Mouse (Mus musculus) intestine, embryonic 15.5 days (tissue): ENCODE data around the gene Fbxo33. TPM values are rescaled to one million over a fixed set of nuclear protein-coding genes. Genes with fewer than 3 reads are reported as not detected.

ENCODE experiments used
- ATAC-seq: fragments of 200-750 bp; cut with Nextera tagmentation; 2 replicates; pipeline ENCODE4 v1.8.0; 2017; ENCODE audit warnings: moderate TSS enrichment, moderate library complexity
- H3K27ac ChIP-seq: fragments of 300-500 bp; sonication (generic); 2 replicates; pipeline ENCODE4 v1.5.1; 2015; ENCODE audit warnings: mild to moderate bottlenecking, inconsistent platforms
- H3K27me3 ChIP-seq: fragments of 300-500 bp; sonication (generic); replicated peaks from 2 replicates; pipeline ENCODE4 v1.6.1; 2015; ENCODE audit warnings: inconsistent platforms
- H3K36me3 ChIP-seq: fragments of 300-500 bp; sonication (generic); 2 replicates; pipeline ENCODE4 v1.6.1; 2015; ENCODE audit warnings: inconsistent platforms
- H3K4me1 ChIP-seq: fragments of 300-500 bp; sonication (generic); replicated peaks from 2 replicates; pipeline ENCODE4 v1.6.1; 2015; ENCODE audit warnings: inconsistent platforms
- H3K4me2 ChIP-seq: fragments of 300-500 bp; sonication (generic); replicated peaks from 2 replicates; pipeline ENCODE4 v1.6.1; 2015; ENCODE audit warnings: mild to moderate bottlenecking, inconsistent platforms
- H3K4me3 ChIP-seq: fragments of 300-500 bp; sonication (generic); replicated peaks from 2 replicates; pipeline ENCODE4 v1.5.1; 2015; ENCODE audit warnings: inconsistent platforms
- H3K9ac ChIP-seq: fragments of 300-500 bp; sonication (generic); 2 replicates; pipeline ENCODE4 v1.6.1; 2015; ENCODE audit warnings: inconsistent platforms
- H3K9me3 ChIP-seq: fragments of 300-500 bp; sonication (generic); 2 replicates; pipeline ENCODE4 v1.6.1; 2016; ENCODE audit warnings: inconsistent platforms
- WGBS: fragments of 180-500 bp; shearing (Covaris S2); methylation state at CpG from one replicate; pipeline ENCODE4 v1.1.7; 2015; 5-methylcytosine and 5-hydroxymethylcytosine counted together
- polyA plus RNA-seq: library from polyadenylated mRNA; unstranded; fragments of >200 nt; fragmentation: Nextera tagmentation; extraction: Ambion mirVana; gene quantifications from 2 replicates; pipeline ENCODE4 v1.2.1, GENCODE M21; 2015

The Fbxo33 gene
- polyA plus RNA-seq, 1 experiment from 2014 or later, result 8.9 TPM

DNA sequence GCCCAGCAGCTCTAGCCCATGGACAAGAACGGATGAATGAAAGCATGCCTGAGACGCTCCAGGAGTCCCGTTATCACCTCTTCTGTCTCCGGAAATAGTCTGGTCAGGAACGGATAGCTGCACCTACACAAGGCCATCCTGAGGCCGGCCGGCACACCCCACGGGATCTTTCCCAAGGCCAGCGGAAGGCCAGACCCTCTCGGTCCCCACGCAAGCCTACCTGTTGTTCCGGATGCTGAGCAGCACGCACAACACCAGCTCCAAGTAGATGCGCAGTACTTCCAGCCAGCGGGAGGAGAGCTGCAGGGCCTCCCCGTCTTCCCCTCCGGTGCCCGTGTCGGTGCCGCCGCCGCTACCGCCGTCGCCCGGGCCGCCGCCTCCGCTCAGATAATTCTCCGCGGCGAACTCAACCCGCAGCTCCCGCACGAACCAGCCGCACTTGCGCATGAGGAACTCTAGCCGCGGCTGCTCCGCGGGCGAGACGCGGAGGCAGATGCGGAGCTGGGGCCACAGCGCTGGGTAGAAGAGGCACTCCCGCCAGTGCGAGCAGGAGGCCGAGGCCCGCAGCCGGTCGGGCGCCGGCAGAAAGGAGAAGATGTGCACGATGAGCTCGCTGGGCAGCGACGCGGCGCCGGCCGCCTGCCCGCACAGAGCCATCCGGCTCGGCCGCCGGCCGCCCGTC, 744 bp downstream of the Fbxo33 start:
- H3K36me3 ChIP-seq, result no peaks in the 10 kb centered on the region
- peaks cover 5% of the 10 kb centered on the region; the same call in 1 of the 2 replicates for H3K4me1 ChIP-seq
- ATAC-seq, result peak; percentile 1
- no peaks in the 10 kb centered on the region for H3K9me3 ChIP-seq
- under 1% methylated on average over 62 of the region's 69 CpGs for WGBS
- H3K27ac ChIP-seq, result peak overlapping the region; percentile 93
- H3K4me2 ChIP-seq, result peak overlapping the region; percentile 88
- peak overlapping the region; percentile 97 for H3K4me3 ChIP-seq
- H3K9ac ChIP-seq, result peak overlapping the region; percentile 87
- H3K27me3 ChIP-seq, result no peaks in the 10 kb centered on the region

- no peak overlapping the region for H3K4me2 ChIP-seq
- no peak for ATAC-seq
- H3K4me3 ChIP-seq, result no peak overlapping the region
Measured at GRCm38 (mm10) chr12:59217331-59217730, 2.2 kb downstream of the Fbxo33 start.

GRCm38 (mm10) chr12:59216676-59217266, 2.8 kb downstream of the Fbxo33 start:
- H3K9me3 ChIP-seq, result no peaks in the 10 kb centered on the region
- H3K36me3 ChIP-seq, result no peaks in the 10 kb centered on the region
- WGBS, result 73% methylated on average over 6 of the region's 6 CpGs
- ATAC-seq, result no peak
- H3K4me2 ChIP-seq, result no peak overlapping the region
- H3K4me3 ChIP-seq, result no peak overlapping the region
- H3K27ac ChIP-seq, result no peak overlapping the region
- peaks cover 5% of the 10 kb centered on the region; the same call in 1 of the 2 replicates for H3K4me1 ChIP-seq
- no peaks in the 10 kb centered on the region for H3K27me3 ChIP-seq
- no peak overlapping the region for H3K9ac ChIP-seq

More at GRCm38 (mm10) chr12:59217331-59217730, 2.2 kb downstream of the Fbxo33 start:
- no peaks in the 10 kb centered on the region for H3K9me3 ChIP-seq
- H3K9ac ChIP-seq, result no peak overlapping the region
- peaks cover 5% of the 10 kb centered on the region; the same call in 1 of the 2 replicates for H3K4me1 ChIP-seq
- no peak overlapping the region for H3K27ac ChIP-seq
- H3K36me3 ChIP-seq, result no peaks in the 10 kb centered on the region
- WGBS, result 76% methylated on average over 3 of the region's 3 CpGs
- no peaks in the 10 kb centered on the region for H3K27me3 ChIP-seq

DNA sequence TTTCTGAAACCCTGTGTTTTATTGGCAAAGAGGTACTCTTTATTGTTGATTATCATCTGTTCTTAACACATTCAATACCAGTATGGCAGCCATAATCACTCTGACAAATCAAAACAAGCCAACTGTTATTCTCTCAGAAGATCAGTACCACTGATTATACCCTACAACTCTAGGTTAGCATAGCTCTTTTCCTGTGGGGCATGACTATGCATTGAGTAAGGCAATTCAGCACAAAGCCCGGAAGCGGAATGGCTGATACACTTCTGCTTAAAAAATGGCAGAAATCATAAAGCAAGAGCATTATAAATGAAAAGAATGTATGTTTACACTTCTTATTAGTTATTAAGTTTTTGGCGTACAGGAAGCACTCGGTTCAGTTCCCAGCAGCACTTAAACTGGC, 3.3 kb downstream of the Fbxo33 start:
- H3K9me3 ChIP-seq, result no peaks in the 10 kb centered on the region
- H3K4me3 ChIP-seq, result no peak overlapping the region
- H3K4me1 ChIP-seq, result peaks cover 5% of the 10 kb centered on the region; the same call in 1 of the 2 replicates
- no peaks in the 10 kb centered on the region for H3K27me3 ChIP-seq
- ATAC-seq, result no peak
- no peak overlapping the region for H3K27ac ChIP-seq
- WGBS, result 90% methylated on average over 4 of the region's 4 CpGs
- H3K9ac ChIP-seq, result no peak overlapping the region
- H3K4me2 ChIP-seq, result no peak overlapping the region
- no peaks in the 10 kb centered on the region for H3K36me3 ChIP-seq

GRCm38 (mm10) chr12:59207814-59208213, 11.7 kb downstream of the Fbxo33 start:
- Histone ChIP-seq H3K9ac (no peak overlapping the region), H3K9me3 (no peaks in the 10 kb centered on the region), H3K27me3 (no peaks in the 10 kb centered on the region), H3K27ac (no peak overlapping the region), H3K36me3 (0 out of 2 replicates have a peak, but pooled peaks cover 3% of the 10 kb centered on the region), H3K4me1 (no peaks in the 10 kb centered on the region), H3K4me2 (no peak overlapping the region), H3K4me3 (no peak overlapping the region)
- WGBS, result 62% methylated on average over 1 of the region's 1 CpGs
- peak; percentile 96 for ATAC-seq

DNA sequence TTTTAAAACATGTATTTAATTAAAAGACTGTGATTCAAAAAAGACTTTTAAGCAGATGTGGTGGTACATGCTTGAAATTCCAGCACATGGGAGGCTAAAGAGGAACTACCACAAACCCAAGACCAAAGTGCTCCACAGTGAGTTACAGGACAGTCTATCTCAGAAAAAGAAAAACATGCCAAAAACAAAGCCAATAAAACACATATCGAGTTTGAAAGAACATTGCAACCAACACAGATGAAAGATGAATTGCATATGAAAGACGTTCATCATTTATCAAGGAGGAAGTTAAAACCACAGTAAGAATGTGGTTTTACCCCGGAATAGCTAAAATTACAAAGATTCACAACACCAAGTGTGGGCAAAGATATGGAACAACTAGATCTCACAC, 12.5 kb downstream of the Fbxo33 start:
- Histone ChIP-seq H3K9me3 (no peaks in the 10 kb centered on the region), H3K27me3 (no peaks in the 10 kb centered on the region), H3K9ac (no peak overlapping the region), H3K4me3 (no peak overlapping the region), H3K36me3 (0 out of 2 replicates have a peak, but pooled peaks cover 7% of the 10 kb centered on the region), H3K4me2 (no peak overlapping the region), H3K27ac (no peak overlapping the region), H3K4me1 (no peaks in the 10 kb centered on the region)
- 83% methylated on average over 3 of the region's 3 CpGs for WGBS
- no peak for ATAC-seq

- Histone ChIP-seq H3K4me3 (no peak overlapping the region), H3K9ac (no peak overlapping the region), H3K4me1 (no peaks in the 10 kb centered on the region), H3K9me3 (no peaks in the 10 kb centered on the region), H3K27ac (no peak overlapping the region), H3K4me2 (no peak overlapping the region), H3K36me3 (0 out of 2 replicates have a peak, but pooled peaks cover 7% of the 10 kb centered on the region), H3K27me3 (no peaks in the 10 kb centered on the region)
- no peak for ATAC-seq
- WGBS, result 83% methylated on average over 4 of the region's 4 CpGs
Measured at GRCm38 (mm10) chr12:59206208-59206999, 13.1 kb downstream of the Fbxo33 start.

- Histone ChIP-seq H3K9me3 (no peaks in the 10 kb centered on the region), H3K9ac (no peak overlapping the region), H3K4me2 (no peak overlapping the region), H3K4me3 (no peak overlapping the region), H3K36me3 (0 out of 2 replicates have a peak, but pooled peaks cover 7% of the 10 kb centered on the region), H3K4me1 (no peaks in the 10 kb centered on the region), H3K27ac (no peak overlapping the region), H3K27me3 (no peaks in the 10 kb centered on the region)
- ATAC-seq, result no peak
- WGBS, result 92% methylated on average over 6 of the region's 6 CpGs
Measured at GRCm38 (mm10) chr12:59205571-59205970, 14.0 kb downstream of the Fbxo33 start.

DNA sequence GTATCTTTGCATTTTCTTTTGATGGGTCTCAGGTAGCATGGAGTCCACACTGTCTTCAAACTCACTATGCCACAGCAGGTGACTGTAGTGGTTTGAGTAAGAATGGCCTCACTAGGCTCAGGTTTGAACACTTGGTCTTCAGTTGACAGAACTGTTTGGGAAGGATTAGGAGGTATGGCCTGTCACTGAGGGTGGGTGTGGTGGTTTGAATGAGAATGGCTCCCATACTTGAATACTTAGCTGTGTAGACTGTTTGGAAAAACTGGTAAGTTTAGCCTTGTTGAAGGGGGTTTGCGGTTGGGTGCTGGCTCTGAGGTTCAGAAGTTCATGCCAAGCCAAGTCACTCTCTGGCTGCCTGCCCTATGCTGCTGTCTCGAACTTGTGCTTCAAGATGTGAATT, 20.2 kb downstream of the Fbxo33 start:
- WGBS, result 95% methylated on average over 2 of the region's 2 CpGs
- H3K36me3 ChIP-seq, result 0 out of 2 replicates have a peak, but pooled peaks cover 7% of the 10 kb centered on the region

GRCm38 (mm10) chr12:59198750-59199149, 20.8 kb downstream of the Fbxo33 start:
- WGBS, result 42% methylated on average over 4 of the region's 4 CpGs
- Histone ChIP-seq H3K9ac (no peak overlapping the region), H3K27ac (no peak overlapping the region), H3K4me1 (no peaks in the 10 kb centered on the region), H3K27me3 (no peaks in the 10 kb centered on the region), H3K4me3 (no peak overlapping the region), H3K36me3 (0 out of 2 replicates have a peak, but pooled peaks cover 7% of the 10 kb centered on the region), H3K4me2 (no peak overlapping the region), H3K9me3 (no peaks in the 10 kb centered on the region)
- ATAC-seq, result peak; percentile 94

More for the DNA sequence above, 20.2 kb downstream of the Fbxo33 start:
- no peaks in the 10 kb centered on the region for H3K27me3 ChIP-seq
- ATAC-seq, result peak; percentile 32; the same call in 1 of the 2 replicates
- H3K4me2 ChIP-seq, result no peak overlapping the region
- H3K9me3 ChIP-seq, result no peaks in the 10 kb centered on the region
- no peak overlapping the region for H3K27ac ChIP-seq
- H3K4me3 ChIP-seq, result no peak overlapping the region
- H3K9ac ChIP-seq, result no peak overlapping the region
- no peaks in the 10 kb centered on the region for H3K4me1 ChIP-seq

- Histone ChIP-seq H3K9me3 (no peaks in the 10 kb centered on the region), H3K36me3 (no peaks in the 10 kb centered on the region), H3K27ac (no peak overlapping the region), H3K27me3 (no peaks in the 10 kb centered on the region), H3K4me2 (no peak overlapping the region), H3K9ac (no peak overlapping the region), H3K4me1 (no peaks in the 10 kb centered on the region), H3K4me3 (no peak overlapping the region)
- 81% methylated on average over 4 of the region's 4 CpGs for WGBS
- ATAC-seq, result no peak
Measured at GRCm38 (mm10) chr12:59195941-59196340, 23.6 kb downstream of the Fbxo33 start.

GRCm38 (mm10) chr12:59195065-59195464, 24.5 kb downstream of the Fbxo33 start:
- Histone ChIP-seq H3K4me2 (no peak overlapping the region), H3K4me1 (no peaks in the 10 kb centered on the region), H3K9ac (no peak overlapping the region), H3K36me3 (no peaks in the 10 kb centered on the region), H3K27me3 (no peaks in the 10 kb centered on the region), H3K4me3 (no peak overlapping the region), H3K9me3 (no peaks in the 10 kb centered on the region), H3K27ac (no peak overlapping the region)
- no peak for ATAC-seq
- 79% methylated on average over 4 of the region's 4 CpGs for WGBS
